Mouse (Mus musculus): ENCODE results near the gene Myom3. TPM values are rescaled to one million over a fixed set of nuclear protein-coding genes. Genes with fewer than 3 reads are reported as not detected.

Myom3 gene
- polyA plus RNA-seq, 1 experiment from 2014 or later: not detected

DNA sequence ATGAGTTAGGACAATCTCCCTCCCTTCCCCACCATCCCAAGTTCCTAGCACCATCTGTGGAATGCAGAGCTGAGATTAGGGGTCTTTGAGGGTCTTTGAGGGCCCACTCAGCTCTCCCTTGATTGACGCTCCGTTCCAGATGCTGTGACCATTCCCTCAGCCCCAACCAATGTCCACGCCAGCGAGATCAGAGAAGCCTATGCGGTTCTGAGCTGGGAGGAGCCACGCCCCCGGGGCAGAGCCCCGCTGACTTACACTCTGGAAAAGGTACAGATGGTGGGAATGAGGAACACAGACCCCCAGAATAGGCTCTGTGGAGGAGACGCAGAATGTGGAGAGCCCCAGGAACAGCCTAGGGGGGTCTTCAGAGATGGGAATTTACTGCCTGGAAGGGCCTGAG lies 20.1 kb downstream of the Myom3 start:
- no peaks in the 10 kb centered on the region for H3K36me3 ChIP-seq (ENCODE audit: control insufficient read depth, insufficient read depth, low read length)
- no peak overlapping the region for H3K9ac ChIP-seq (ENCODE audit: low read length)
- no peak overlapping the region for H3K27ac ChIP-seq (ENCODE audit: low read depth, low read length)
- no peak for ATAC-seq (replicated peaks; ENCODE audit: low FRiP score)
- no peak for DNase-seq (ENCODE audit: low spot score)
- no peak overlapping the region for H3K4me3 ChIP-seq (ENCODE audit: low read depth, low read length)
- no peaks in the 10 kb centered on the region for H3K4me1 ChIP-seq (replicated peaks; ENCODE audit: control insufficient read depth, insufficient read depth, low read length)
- no peak overlapping the region for H3K4me2 ChIP-seq (ENCODE audit: low read depth, low read length, severe bottlenecking)
- H3K9me3 ChIP-seq (ENCODE audit: control insufficient read depth, low read length): no peaks in the 10 kb centered on the region
- H3K27me3 ChIP-seq (ENCODE audit: control insufficient read depth, insufficient read depth, low read length): no peaks in the 10 kb centered on the region
- 76% methylated on average over 9 of the region's 9 CpGs for WGBS

- no peak overlapping the region for H3K4me2 ChIP-seq (ENCODE audit: low read depth, low read length, severe bottlenecking)
- 83% methylated on average over 3 of the region's 3 CpGs for WGBS
Measured at GRCm38 (mm10) chr4:135780255-135780654, 20.7 kb downstream of the Myom3 start.

DNA sequence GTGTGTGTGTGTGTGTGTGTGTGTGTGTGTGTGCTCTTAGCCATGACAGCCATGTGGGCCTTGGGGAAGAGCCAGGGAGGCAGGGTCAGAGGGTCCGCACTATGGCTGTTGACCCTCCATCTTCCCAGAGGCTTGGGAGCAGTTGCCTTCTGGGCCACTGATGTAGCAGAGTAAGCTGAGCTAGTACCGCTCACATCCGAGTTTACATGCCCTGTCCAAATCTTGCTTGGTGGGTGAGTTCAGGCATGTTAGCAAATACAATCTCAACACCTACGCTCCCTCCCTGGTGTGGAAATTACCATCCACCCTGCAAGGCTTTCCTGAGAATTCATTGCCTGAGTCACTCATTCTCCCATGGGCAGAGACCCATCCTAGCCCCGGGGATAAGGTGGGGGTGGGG lies 21.8 kb downstream of the Myom3 start:
- H3K4me1 ChIP-seq (replicated peaks; ENCODE audit: control insufficient read depth, insufficient read depth, low read length): no peaks in the 10 kb centered on the region
- H3K9ac ChIP-seq (ENCODE audit: low read length): no peak overlapping the region
- ATAC-seq (replicated peaks; ENCODE audit: low FRiP score) (no peak), DNase-seq (ENCODE audit: low spot score) (no peak)
- H3K36me3 ChIP-seq (ENCODE audit: control insufficient read depth, insufficient read depth, low read length): no peaks in the 10 kb centered on the region
- H3K4me2 ChIP-seq (ENCODE audit: low read depth, low read length, severe bottlenecking): no peak overlapping the region
- no peaks in the 10 kb centered on the region for H3K27me3 ChIP-seq (ENCODE audit: control insufficient read depth, insufficient read depth, low read length)
- no peaks in the 10 kb centered on the region for H3K9me3 ChIP-seq (ENCODE audit: control insufficient read depth, low read length)
- no peak overlapping the region for H3K27ac ChIP-seq (ENCODE audit: low read depth, low read length)
- H3K4me3 ChIP-seq (ENCODE audit: low read depth, low read length): no peak overlapping the region
- 86% methylated on average over 5 of the region's 5 CpGs for WGBS

More at GRCm38 (mm10) chr4:135780255-135780654, 20.7 kb downstream of the Myom3 start:
- no peak overlapping the region for H3K4me3 ChIP-seq (ENCODE audit: low read depth, low read length)
- no peaks in the 10 kb centered on the region for H3K27me3 ChIP-seq (ENCODE audit: control insufficient read depth, insufficient read depth, low read length)
- H3K36me3 ChIP-seq (ENCODE audit: control insufficient read depth, insufficient read depth, low read length): no peaks in the 10 kb centered on the region
- ATAC-seq (replicated peaks; ENCODE audit: low FRiP score) (no peak), DNase-seq (ENCODE audit: low spot score) (no peak)
- no peaks in the 10 kb centered on the region for H3K9me3 ChIP-seq (ENCODE audit: control insufficient read depth, low read length)
- no peaks in the 10 kb centered on the region for H3K4me1 ChIP-seq (replicated peaks; ENCODE audit: control insufficient read depth, insufficient read depth, low read length)
- no peak overlapping the region for H3K9ac ChIP-seq (ENCODE audit: low read length)
- no peak overlapping the region for H3K27ac ChIP-seq (ENCODE audit: low read depth, low read length)

GRCm38 (mm10) chr4:135786581-135786980 lies 27.1 kb downstream of the Myom3 start:
- Histone ChIP-seq H3K9ac (ENCODE audit: low read length) (no peak overlapping the region), H3K9me3 (ENCODE audit: control insufficient read depth, low read length) (no peaks in the 10 kb centered on the region), H3K4me1 (replicated peaks; ENCODE audit: control insufficient read depth, insufficient read depth, low read length) (no peaks in the 10 kb centered on the region), H3K4me3 (ENCODE audit: low read depth, low read length) (no peak overlapping the region), H3K36me3 (ENCODE audit: control insufficient read depth, insufficient read depth, low read length) (no peaks in the 10 kb centered on the region), H3K27ac (ENCODE audit: low read depth, low read length) (no peak overlapping the region), H3K27me3 (ENCODE audit: control insufficient read depth, insufficient read depth, low read length) (no peaks in the 10 kb centered on the region), H3K4me2 (ENCODE audit: low read depth, low read length, severe bottlenecking) (no peak overlapping the region)
- DNase-seq (ENCODE audit: low spot score): no peak
- no peak for ATAC-seq (replicated peaks; ENCODE audit: low FRiP score)
- 84% methylated on average over 5 of the region's 5 CpGs for WGBS

GRCm38 (mm10) chr4:135787271-135787670 lies 27.8 kb downstream of the Myom3 start:
- no peak overlapping the region for H3K4me3 ChIP-seq (ENCODE audit: low read depth, low read length)
- no peaks in the 10 kb centered on the region for H3K4me1 ChIP-seq (replicated peaks; ENCODE audit: control insufficient read depth, insufficient read depth, low read length)
- H3K9ac ChIP-seq (ENCODE audit: low read length): no peak overlapping the region
- H3K27ac ChIP-seq (ENCODE audit: low read depth, low read length): no peak overlapping the region
- no peaks in the 10 kb centered on the region for H3K27me3 ChIP-seq (ENCODE audit: control insufficient read depth, insufficient read depth, low read length)
- ATAC-seq (replicated peaks; ENCODE audit: low FRiP score) (no peak), DNase-seq (ENCODE audit: low spot score) (no peak)
- no peaks in the 10 kb centered on the region for H3K9me3 ChIP-seq (ENCODE audit: control insufficient read depth, low read length)
- H3K36me3 ChIP-seq (ENCODE audit: control insufficient read depth, insufficient read depth, low read length): no peaks in the 10 kb centered on the region
- WGBS: 87% methylated on average over 6 of the region's 6 CpGs
- H3K4me2 ChIP-seq (ENCODE audit: low read depth, low read length, severe bottlenecking): no peak overlapping the region

- Histone ChIP-seq H3K36me3 (ENCODE audit: control insufficient read depth, insufficient read depth, low read length) (no peaks in the 10 kb centered on the region), H3K4me3 (ENCODE audit: low read depth, low read length) (no peak overlapping the region), H3K9me3 (ENCODE audit: control insufficient read depth, low read length) (no peaks in the 10 kb centered on the region), H3K4me1 (replicated peaks; ENCODE audit: control insufficient read depth, insufficient read depth, low read length) (no peaks in the 10 kb centered on the region), H3K27me3 (ENCODE audit: control insufficient read depth, insufficient read depth, low read length) (no peaks in the 10 kb centered on the region), H3K9ac (ENCODE audit: low read length) (no peak overlapping the region), H3K4me2 (ENCODE audit: low read depth, low read length, severe bottlenecking) (no peak overlapping the region), H3K27ac (ENCODE audit: low read depth, low read length) (no peak overlapping the region)
- WGBS: 89% methylated on average over 2 of the region's 2 CpGs
- no peak for ATAC-seq (replicated peaks; ENCODE audit: low FRiP score)
- no peak for DNase-seq (ENCODE audit: low spot score)
Measured at GRCm38 (mm10) chr4:135789135-135789534, 29.6 kb downstream of the Myom3 start.

GRCm38 (mm10) chr4:135792821-135793220 lies 33.3 kb downstream of the Myom3 start:
- DNase-seq (ENCODE audit: low spot score): no peak

DNA sequence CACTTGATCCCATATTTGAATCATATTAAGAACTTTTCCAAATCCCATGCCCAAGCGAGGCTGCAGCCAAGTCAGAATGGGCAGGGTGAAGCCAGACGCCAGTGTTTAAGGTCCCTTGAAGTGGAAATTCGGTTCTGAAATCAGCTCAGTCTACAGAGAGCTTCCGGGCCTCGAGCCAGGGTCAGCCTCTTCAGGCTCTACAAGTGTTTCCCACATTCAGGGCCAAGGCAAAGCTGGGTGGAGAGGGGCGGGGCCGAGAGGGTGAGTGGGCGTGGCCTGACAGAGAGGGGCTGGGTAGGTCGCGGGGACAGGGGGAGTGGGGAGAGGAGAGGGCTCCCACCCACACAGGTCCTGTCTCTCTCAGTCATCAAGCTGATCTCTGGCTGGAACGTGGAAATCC lies 38.4 kb downstream of the Myom3 start:
- H3K36me3 ChIP-seq (ENCODE audit: control insufficient read depth, insufficient read depth, low read length): no peaks in the 10 kb centered on the region
- ATAC-seq (replicated peaks; ENCODE audit: low FRiP score): no peak
- H3K4me2 ChIP-seq (ENCODE audit: low read depth, low read length, severe bottlenecking): no peak overlapping the region
- H3K9ac ChIP-seq (ENCODE audit: low read length): no peak overlapping the region
- 37% methylated on average over 11 of the region's 11 CpGs for whole genome bisulfite sequencing
- no peak overlapping the region for H3K4me3 ChIP-seq (ENCODE audit: low read depth, low read length)
- no peaks in the 10 kb centered on the region for H3K27me3 ChIP-seq (ENCODE audit: control insufficient read depth, insufficient read depth, low read length)
- no peaks in the 10 kb centered on the region for H3K4me1 ChIP-seq (replicated peaks; ENCODE audit: control insufficient read depth, insufficient read depth, low read length)
- H3K27ac ChIP-seq (ENCODE audit: low read depth, low read length): no peak overlapping the region
- no peak for DNase-seq (ENCODE audit: low spot score)
- H3K9me3 ChIP-seq (ENCODE audit: control insufficient read depth, low read length): no peaks in the 10 kb centered on the region

More at GRCm38 (mm10) chr4:135792821-135793220, 33.3 kb downstream of the Myom3 start:
- Histone ChIP-seq H3K9ac (ENCODE audit: low read length) (no peak overlapping the region), H3K27me3 (ENCODE audit: control insufficient read depth, insufficient read depth, low read length) (no peaks in the 10 kb centered on the region), H3K27ac (ENCODE audit: low read depth, low read length) (no peak overlapping the region), H3K4me3 (ENCODE audit: low read depth, low read length) (no peak overlapping the region), H3K4me1 (replicated peaks; ENCODE audit: control insufficient read depth, insufficient read depth, low read length) (no peaks in the 10 kb centered on the region), H3K9me3 (ENCODE audit: control insufficient read depth, low read length) (no peaks in the 10 kb centered on the region), H3K4me2 (ENCODE audit: low read depth, low read length, severe bottlenecking) (no peak overlapping the region), H3K36me3 (ENCODE audit: control insufficient read depth, insufficient read depth, low read length) (no peaks in the 10 kb centered on the region)
- 93% methylated on average over 5 of the region's 5 CpGs for WGBS
- ATAC-seq (replicated peaks; ENCODE audit: low FRiP score): no peak

- no peak overlapping the region for H3K4me3 ChIP-seq (ENCODE audit: low read depth, low read length)
- no peaks in the 10 kb centered on the region for H3K36me3 ChIP-seq (ENCODE audit: control insufficient read depth, insufficient read depth, low read length)
- no peak overlapping the region for H3K9ac ChIP-seq (ENCODE audit: low read length)
- no peak overlapping the region for H3K27ac ChIP-seq (ENCODE audit: low read depth, low read length)
- 26% methylated on average over 8 of the region's 8 CpGs for WGBS
- no peaks in the 10 kb centered on the region for H3K4me1 ChIP-seq (replicated peaks; ENCODE audit: control insufficient read depth, insufficient read depth, low read length)
- ATAC-seq (replicated peaks; ENCODE audit: low FRiP score) (0 out of 2 replicates have a peak, but pooled peaks have one; percentile 15), DNase-seq (ENCODE audit: low spot score) (peak; percentile 93)
- H3K9me3 ChIP-seq (ENCODE audit: control insufficient read depth, low read length): no peaks in the 10 kb centered on the region
- no peaks in the 10 kb centered on the region for H3K27me3 ChIP-seq (ENCODE audit: control insufficient read depth, insufficient read depth, low read length)
- no peak overlapping the region for H3K4me2 ChIP-seq (ENCODE audit: low read depth, low read length, severe bottlenecking)
Measured at GRCm38 (mm10) chr4:135801543-135801942, 42.0 kb downstream of the Myom3 start.

Data from forebrain, embryonic 11.5 days (tissue).